Mouse (Mus musculus) right cerebral cortex, adult 18-20 months (tissue): Measurements from ENCODE around the gene Gm10840.
"Not testable (repeated sequence)": the region's sequence is repeated elsewhere in the genome, so short reads cannot be mapped to it uniquely, and the experiment has no call there.

Source experiments
- DNase-seq: peaks from one replicate; pipeline ENCODE4 v3.0.0; 2022; ENCODE audit warnings: mixed read lengths

Gene Gm10840

GRCm38 (mm10) chr11:106199997-106200396 lies 39.3 kb downstream of the Gm10840 start:
- DNase-seq, result not testable (repeated sequence)

GRCm38 (mm10) chr11:106200756-106201155 lies 40.1 kb downstream of the Gm10840 start:
- no peak for DNase-seq

DNA sequence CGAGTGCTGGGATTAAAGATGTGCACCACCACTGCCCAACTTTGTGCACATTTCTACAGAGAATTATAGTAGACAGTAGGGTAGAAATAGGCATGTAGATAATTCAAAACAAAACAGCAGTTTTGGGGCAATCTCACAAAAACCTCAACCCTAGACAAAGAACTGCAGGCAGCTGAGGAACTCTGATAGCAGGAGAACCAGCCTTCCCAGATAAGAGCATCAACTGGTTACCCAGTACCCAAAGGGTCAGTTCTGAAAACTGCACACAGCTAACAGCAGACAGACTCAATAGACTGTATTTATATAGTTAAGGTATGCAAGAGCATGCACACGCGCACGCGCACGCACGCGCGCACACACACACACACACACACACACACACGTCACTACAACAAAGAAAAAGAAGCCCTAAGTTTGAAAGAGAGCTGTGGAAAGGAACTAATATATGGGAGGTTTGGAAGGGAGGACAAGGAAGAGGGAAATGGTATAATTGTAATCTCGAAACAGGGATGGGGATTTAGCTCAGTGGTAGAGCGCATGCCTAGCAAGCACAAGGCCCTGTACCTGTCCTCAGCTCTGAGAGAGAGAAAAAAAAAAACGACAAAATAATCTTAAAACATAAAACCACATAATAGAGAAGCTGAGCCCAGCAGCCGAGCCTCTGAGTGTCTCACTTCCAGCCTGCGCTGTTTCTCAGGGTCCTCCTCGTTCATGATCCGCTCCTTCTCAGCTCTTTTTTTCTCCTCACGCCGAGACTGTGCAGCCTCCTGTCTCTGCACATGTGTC lies 40.9 kb downstream of the Gm10840 start:
- no peak for DNase-seq

- no peak for DNase-seq
These were observed 41.4 kb downstream of the Gm10840 start, which contains the start of gene Strada for GRCm38 (mm10) chr11:106202123-106202465. Gene Strada, minus strand, starts transcription at chr11:106202168.
